ENCODE assay signal across 7 mouse cellular contexts in genomic region chr11:3178968-3179725, GRCm38 (mm10). TPM values are rescaled to one million over a fixed set of nuclear protein-coding genes. Genes with fewer than 3 reads are reported as not detected.
DNase-seq lines count a peak whose midpoint lies in the region; TF ChIP-seq lines count a peak whose summit lies in the region.
"Not testable (repeated sequence)": the region's sequence is repeated elsewhere in the genome, so short reads cannot be mapped to it uniquely, and the experiment has no call there.

No protein-coding gene starts in this region.

- not testable (repeated sequence) for H3K27me3 ChIP-seq in kidney, adult 2 months (replicated peaks; ENCODE audit: control insufficient read depth, insufficient read depth, low read length)

- not testable (repeated sequence) for H3K27ac ChIP-seq in kidney, adult 2 months (ENCODE audit: insufficient read depth, low read depth, low read length)

- 85% methylated on average over 6 of the region's 6 CpGs for WGBS in kidney, adult 2 months

- not testable (repeated sequence) for H3K36me3 ChIP-seq in kidney, adult 2 months (ENCODE audit: control insufficient read depth, insufficient read depth, low read length)

- intact Hi-C loops in gastrocnemius, postnatal 36 days (cut with DNase I): not testable (repeated sequence)

- H3K4me3 ChIP-seq in kidney, adult 2 months (ENCODE audit: insufficient read depth, low read depth, low read length): not testable (repeated sequence)

- TF ChIP-seq POLR2A in kidney, adult 2 months (IDR thresholded peaks at IDR 0.05; ENCODE audit: low read depth, low read length): not testable (repeated sequence)

- DNase-seq in R1 (ENCODE audit: low read depth, low spot score): peak; percentile 36
- DNase-seq in cerebellum, postnatal 4 days (ENCODE audit: low spot score in 2 of 2): peak; percentile 61 to 80
- peak; percentile 41 to 42 for DNase-seq in gastrocnemius, postnatal 36 days
- DNase-seq in kidney, adult 2 months: peak; percentile 36
- DNase-seq in lung, postnatal 10 days: peak; percentile 42
- peak; percentile 23 for DNase-seq in right cerebral cortex, postnatal 4 days
- peak; percentile 36 for DNase-seq in thymus, postnatal 14 days

- not testable (repeated sequence) for TF ChIP-seq CTCF in kidney, adult 2 months (conservative IDR thresholded peaks at IDR 0.05; ENCODE audit: insufficient read depth, insufficient read length, low read depth, low read length)

- H3K4me1 ChIP-seq in kidney, adult 2 months (ENCODE audit: control insufficient read depth, insufficient read depth, low read length): not testable (repeated sequence)

RNA-seq across cellular contexts. Expression of gene Sfi1, which starts 14.1 kb away (rescaled TPM):
- 1 to 10 TPM; 9.3 to 9.9 TPM for total RNA-seq in gastrocnemius, postnatal 36 days (2021)
- 17.3 and 19.4 TPM in 2 replicates for polyA plus RNA-seq in kidney, adult 2 months (2012; rRNA removed)

RNA-seq across cellular contexts. Expression of gene Eif4enif1, which starts 23.0 kb away (rescaled TPM):
- 10 to 100 TPM; 26.6 to 27.9 TPM for total RNA-seq in gastrocnemius, postnatal 36 days (2021)
- polyA plus RNA-seq in kidney, adult 2 months (2012; rRNA removed): 32.0 and 32.8 TPM in 2 replicates
